In the genomic region with DNA sequence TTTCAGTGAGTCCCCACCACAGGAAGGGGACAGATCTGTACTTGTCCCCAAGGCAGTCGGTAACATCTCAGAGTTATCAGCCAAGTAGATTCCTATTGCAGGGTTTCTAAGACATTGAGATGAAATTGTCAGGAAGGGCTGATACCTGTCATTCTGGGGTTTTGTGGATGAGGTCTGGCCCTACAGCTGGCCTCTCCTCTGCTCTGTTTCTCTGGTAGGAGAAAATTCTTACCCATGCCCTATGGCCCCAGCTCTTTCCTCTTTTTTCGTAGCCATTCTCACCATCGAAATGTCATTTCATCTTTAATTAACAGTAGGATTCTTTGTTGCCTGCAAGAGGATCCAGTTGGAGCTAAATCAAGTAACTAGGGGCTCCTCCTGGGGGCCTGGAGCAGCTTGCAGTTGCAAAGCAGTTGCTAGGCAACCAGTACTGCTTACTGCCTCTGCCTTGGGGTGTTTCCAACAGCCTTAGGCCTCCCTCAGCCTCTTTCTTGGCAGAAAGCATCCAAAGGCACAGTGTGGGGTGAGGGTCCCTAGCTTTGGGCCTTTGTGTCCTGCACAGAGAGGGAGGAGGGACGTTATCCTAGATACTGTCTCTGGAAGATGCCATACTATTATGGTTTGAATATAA, we compare ENCODE assay signal across 9 mouse cellular contexts. TPM values are rescaled to one million over a fixed set of nuclear protein-coding genes. Genes with fewer than 3 reads are reported as not detected.
DNase-seq lines count a peak whose midpoint lies in the region; ATAC-seq and TF ChIP-seq lines count a peak whose summit lies in the region.
"Had no signal": no experiment of that assay in that cellular context is flagged by ENCODE, and none has a peak within 500 bp of the region (broad histone marks: within the 10 kb centered on the region; RNA-seq: fewer than 3 reads in every experiment).

4933407L21Rik (plus strand) TSS at position 427 of the 631 bp plus-strand sequence.

- no peak for DNase-seq in cerebellum, adult 8-10 months
- DNase-seq in thymus, adult 2 months: peak; percentile 4
- no peak for DNase-seq in thymus, postnatal 25 days
- DNase-seq in layer of hippocampus, postnatal 36 days: peak; percentile 73 to 78
- DNase-seq in MN1 (ENCODE audit: low spot score): no peak

- WGBS in thymus, adult 2 months: 77% methylated on average over 4 of the region's 4 CpGs
- WGBS in olfactory bulb, adult 2 months: 9% methylated on average over 4 of the region's 4 CpGs

- H3K4me1 ChIP-seq in thymus, adult 2 months (replicated peaks; ENCODE audit: control insufficient read depth, insufficient read depth, low read length): peaks cover 18% of the 10 kb centered on the region
- H3K4me1 ChIP-seq in olfactory bulb, adult 2 months (ENCODE audit: control insufficient read depth, insufficient read depth, low read length): peaks cover 31% of the 10 kb centered on the region

- 0 out of 2 replicates have a peak within 1 kb of the TSS, but pooled peaks have one; percentile 8 for H3K4me3 ChIP-seq in thymus, adult 2 months (ENCODE audit: control insufficient read depth, insufficient read depth, low read length)
- H3K4me3 ChIP-seq in olfactory bulb, adult 2 months (ENCODE audit: insufficient read depth, low read depth, low read length): peak within 1 kb of the TSS; percentile 4; the same call in 1 of the 2 replicates
- H3K4me3 ChIP-seq: limb, embryonic 12.5 days had no signal

- H3K27ac ChIP-seq in thymus, adult 2 months (ENCODE audit: control insufficient read depth, insufficient read depth, low read length): peak within 1 kb of the TSS; percentile 80
- peak within 1 kb of the TSS; percentile 89 for H3K27ac ChIP-seq in olfactory bulb, adult 2 months (ENCODE audit: insufficient read depth, low read depth, low read length)
- H3K27ac ChIP-seq: limb, embryonic 12.5 days had no signal

- H3K36me3 ChIP-seq in thymus, adult 2 months (ENCODE audit: control insufficient read depth, insufficient read depth, low read length): no peaks in the 10 kb centered on the region
- H3K36me3 ChIP-seq: limb, embryonic 12.5 days had no signal

- H3K27me3 ChIP-seq in thymus, adult 2 months (ENCODE audit: control insufficient read depth, insufficient read depth, low read length): no peaks in the 10 kb centered on the region
- H3K27me3 ChIP-seq: limb, embryonic 12.5 days had no signal

- no peak for TF ChIP-seq POLR2A in thymus, adult 2 months (IDR thresholded peaks at IDR 0.05; ENCODE audit: control insufficient read depth, extremely low read depth, insufficient read depth, low read length, poor library complexity)
- no peak for TF ChIP-seq POLR2A in olfactory bulb, adult 2 months (IDR thresholded peaks at IDR 0.05; ENCODE audit: insufficient read depth, low read depth, low read length)

- TF ChIP-seq CTCF in thymus, adult 2 months (IDR thresholded peaks at IDR 0.05; ENCODE audit: borderline replicate concordance, control insufficient read depth, extremely low read depth, insufficient read depth, low read length, poor library complexity): no peak
- TF ChIP-seq CTCF in olfactory bulb, adult 2 months (IDR thresholded peaks at IDR 0.05; ENCODE audit: insufficient read depth, low read depth, low read length): no peak

- ATAC-seq in cerebellum, adult (ENCODE audit: insufficient number of reproducible peaks, low FRiP score, low TSS enrichment): peak; percentile 52; the same call in 1 of the 2 replicates
- no peak for ATAC-seq in CD4-positive, CD25-positive, alpha-beta regulatory T cell, adult 4 months

RNA-seq across cellular contexts. Expression of gene 4933407L21Rik, which starts in this region (rescaled TPM):
- polyA plus RNA-seq in thymus, adult 2 months (2012; rRNA removed): 1.5 and 2.2 TPM in 2 replicates
- total RNA-seq in layer of hippocampus, postnatal 36 days (2021): 1 to 10 TPM; 3.0 to 3.4 TPM
- polyA plus RNA-seq in olfactory bulb, adult 2 months (2012; ENCODE audit: insufficient read depth, insufficient read length, low replicate concordance, missing spikeins): not detected in 2 replicates
- polyA plus RNA-seq in CD4-positive, CD25-positive, alpha-beta regulatory T cell, adult 4 months (2017; shearing (Covaris generic)): 1 to 10 TPM in 1 of 2 experiments, under 1 TPM in 1; 0.47 to 1.0 TPM
- polyA plus RNA-seq: limb, embryonic 12.5 days had no signal

Comparison
In these comparisons a context has a peak if more than half of its experiments do, and no peak if none do; other contexts are left out.
1. DNase-seq: peak in thymus, adult 2 months (single experiment) and layer of hippocampus, postnatal 36 days (2 of 2); none in cerebellum, adult 8-10 months (single experiment), thymus, postnatal 25 days (single experiment) and MN1 (single experiment).